Mouse (Mus musculus): ENCODE results near the gene Fam214b. TPM values are rescaled to one million over a fixed set of nuclear protein-coding genes. Genes with fewer than 3 reads are reported as not detected.

Fam214b gene
- 10 to 100 TPM; 19.3 to 23.7 TPM for total RNA-seq (2021)
- long read RNA-seq, experiment 1, transcript Fam214b-204 (9 exons, 3,280 nt): minor isoform, 8 of 55 reads
- long read RNA-seq, experiment 1, transcript Fam214b-202 (9 exons, 3,107 nt): minor isoform, 6 of 55 reads
- long read RNA-seq, experiment 1, transcript Fam214b-201 (9 exons, 3,074 nt): major isoform, 14 of 55 reads
- long read RNA-seq, experiment 1, partial matches to known transcripts: 13 of 55 reads
- long read RNA-seq, experiment 1, other reads (novel, unspliced or antisense): 14 of 55 reads
- long read RNA-seq, experiment 2, transcript Fam214b-204 (9 exons, 3,280 nt): minor isoform, 6 of 40 reads
- long read RNA-seq, experiment 2, transcript Fam214b-201 (9 exons, 3,074 nt): major isoform, 12 of 40 reads
- long read RNA-seq, experiment 2, partial matches to known transcripts: 5 of 40 reads
- long read RNA-seq, experiment 2, other reads (novel, unspliced or antisense): 13 of 40 reads

GRCm38 (mm10) chr4:43045659-43046302, at the start of gene Fam214b:
Fam214b (minus strand) TSS chr4:43046220.
- peak; percentile 97 for DNase-seq

GRCm38 (mm10) chr4:43091183-43091582, 45.2 kb upstream of the Fam214b start:
- no peak for DNase-seq

- DNase-seq: no peak
Measured at GRCm38 (mm10) chr4:43089950-43090349, 43.9 kb upstream of the Fam214b start.

- DNase-seq: no peak
Measured at GRCm38 (mm10) chr4:43082458-43082857, 36.4 kb upstream of the Fam214b start.

- no peak for DNase-seq
Measured at GRCm38 (mm10) chr4:43078071-43078718, 32.2 kb upstream of the Fam214b start.

GRCm38 (mm10) chr4:43074923-43075322, 28.9 kb upstream of the Fam214b start:
- no peak for DNase-seq

GRCm38 (mm10) chr4:43065471-43065870, 19.5 kb upstream of the Fam214b start:
- DNase-seq: no peak

GRCm38 (mm10) chr4:43060286-43060685, 14.3 kb upstream of the Fam214b start:
- no peak for DNase-seq

- DNase-seq: no peak
Measured at GRCm38 (mm10) chr4:43059697-43060096, 13.7 kb upstream of the Fam214b start.

GRCm38 (mm10) chr4:43058753-43059654, 13.0 kb upstream of the Fam214b start, which contains the start of gene Unc13b:
Unc13b (plus strand) TSS chr4:43058953.
- peak; percentile 80 for DNase-seq

GRCm38 (mm10) chr4:43058392-43058752, 12.4 kb upstream of the Fam214b start:
- no peak for DNase-seq

- no peak for DNase-seq
Measured at GRCm38 (mm10) chr4:43057654-43058053, 11.6 kb upstream of the Fam214b start.

- no peak for DNase-seq
Measured at GRCm38 (mm10) chr4:43052627-43053026, 6.6 kb upstream of the Fam214b start.

GRCm38 (mm10) chr4:43047231-43047630, 1.2 kb upstream of the Fam214b start:
- peak; percentile 53 for DNase-seq

- DNase-seq: no peak
Measured at GRCm38 (mm10) chr4:43046607-43047006, 587 bp upstream of the Fam214b start.

- DNase-seq: no peak
Measured at GRCm38 (mm10) chr4:43045285-43045658, 748 bp downstream of the Fam214b start.

- no peak for DNase-seq
Measured at GRCm38 (mm10) chr4:43044673-43045072, 1.3 kb downstream of the Fam214b start.

- DNase-seq: no peak
Measured at GRCm38 (mm10) chr4:43043644-43044357, 2.2 kb downstream of the Fam214b start.

GRCm38 (mm10) chr4:43040881-43041547, 5.0 kb downstream of the Fam214b start:
- no peak for DNase-seq

- DNase-seq: peak; percentile 95
Measured at GRCm38 (mm10) chr4:43040114-43040572, 5.9 kb downstream of the Fam214b start.

- no peak for DNase-seq
Measured at GRCm38 (mm10) chr4:43039609-43040008, 6.4 kb downstream of the Fam214b start.
